Mouse (Mus musculus) heart, postnatal 0 days (tissue): ENCODE results near the gene Tanc1.

Experiments used
- CTCF ChIP-seq: IDR thresholded peaks from 2 replicates; pipeline ENCODE4 v1.5.1; 2016; ENCODE audit warnings: antibody characterized with exemption, control low read depth, low read depth
- EP300 ChIP-seq: IDR thresholded peaks from 2 replicates; pipeline ENCODE4 v1.6.1; 2016; ENCODE audit warnings: antibody characterized with exemption, low read depth

GRCm38 (mm10) chr2:59705221-59705620, 93.4 kb downstream of the Tanc1 start:
- TF ChIP-seq EP300 (no peak), CTCF (no peak)
